Mouse (Mus musculus) MEL-GATA-1-ER (cell line): ENCODE measurements around the gene Kirrel3.

Experiments
- DNase-seq: peaks from one replicate; pipeline ENCODE4 v3.0.0-alpha.2; 2012; ENCODE audit warnings: low read depth; ENCODE audit errors: extremely low read depth

Gene Kirrel3

DNA sequence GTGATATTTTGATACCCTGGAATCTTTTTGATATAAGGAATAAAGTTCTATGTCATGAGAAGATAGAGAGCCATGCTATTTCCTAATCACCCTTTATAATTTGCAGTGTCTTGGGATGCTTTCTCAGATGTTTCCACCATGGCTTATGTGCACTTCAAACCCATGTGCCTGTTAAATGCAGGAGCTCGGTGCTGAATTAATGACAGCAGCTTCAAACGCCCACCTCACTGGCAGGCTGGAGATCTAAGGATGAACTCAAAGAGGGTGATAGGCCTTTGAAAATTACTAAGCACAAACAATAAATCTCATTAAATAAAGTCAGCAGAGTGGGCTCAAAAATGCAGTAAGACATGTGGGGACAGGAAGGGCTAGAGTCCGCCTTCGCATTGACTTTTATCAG, 108.2 kb downstream of the Kirrel3 start:
- no peak for DNase-seq

DNA sequence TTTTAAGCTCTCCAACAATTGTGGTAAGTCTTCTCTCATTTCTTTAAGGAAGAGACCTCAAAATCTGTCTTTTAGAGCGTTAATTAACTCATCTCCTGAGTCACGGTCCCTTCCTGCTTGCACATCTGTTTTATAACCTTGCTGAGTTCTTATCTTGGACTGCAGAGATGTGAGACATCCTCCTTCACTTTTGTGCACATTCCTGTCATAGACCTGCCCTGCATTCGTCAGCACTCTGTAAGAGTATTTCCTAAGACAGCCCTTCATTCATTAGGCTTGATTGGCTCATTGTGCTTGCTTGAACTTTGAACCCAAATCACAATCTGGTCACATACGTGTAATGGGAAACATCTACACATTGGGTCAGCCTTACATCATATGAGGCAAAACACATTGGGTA, 114.6 kb downstream of the Kirrel3 start:
- DNase-seq = no peak

DNA sequence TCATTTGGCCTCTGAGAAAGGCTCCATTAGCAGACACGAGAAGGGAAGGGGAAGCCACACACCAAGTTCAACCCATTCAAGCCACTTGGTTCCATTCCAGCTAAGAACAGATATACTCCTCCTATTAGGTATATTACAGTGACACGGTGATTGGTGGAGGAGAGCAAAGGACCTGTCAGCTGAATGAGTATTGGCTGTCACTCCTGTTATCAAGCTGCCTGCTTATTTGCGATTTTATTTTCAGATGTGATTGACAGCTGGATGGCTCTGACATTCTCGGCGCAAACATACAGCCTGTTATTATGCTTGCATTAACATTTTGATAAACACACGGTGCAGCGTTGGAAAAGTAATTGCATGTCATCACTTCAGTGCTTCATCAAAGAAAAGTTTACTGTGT, 118.1 kb downstream of the Kirrel3 start:
- no peak for DNase-seq

DNA sequence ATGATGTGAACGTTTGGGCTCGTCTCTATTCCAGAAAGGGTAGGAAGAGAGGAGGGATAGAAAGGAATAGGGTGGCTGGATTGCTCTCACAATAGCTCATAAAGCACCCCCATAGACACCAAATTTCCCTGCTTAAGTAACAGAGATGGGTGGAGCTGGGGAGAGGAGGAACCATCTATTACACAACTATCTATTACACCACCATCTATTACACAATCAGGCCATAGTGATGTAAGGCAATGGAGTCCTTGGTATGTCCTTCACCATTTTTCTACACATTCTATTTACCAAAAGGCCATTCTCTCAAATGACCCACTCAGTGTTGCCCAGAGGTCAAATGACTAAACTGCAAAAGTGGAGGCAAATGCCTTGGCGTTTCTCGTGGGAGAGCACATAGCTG, 119.2 kb downstream of the Kirrel3 start:
- no peak for DNase-seq

DNA sequence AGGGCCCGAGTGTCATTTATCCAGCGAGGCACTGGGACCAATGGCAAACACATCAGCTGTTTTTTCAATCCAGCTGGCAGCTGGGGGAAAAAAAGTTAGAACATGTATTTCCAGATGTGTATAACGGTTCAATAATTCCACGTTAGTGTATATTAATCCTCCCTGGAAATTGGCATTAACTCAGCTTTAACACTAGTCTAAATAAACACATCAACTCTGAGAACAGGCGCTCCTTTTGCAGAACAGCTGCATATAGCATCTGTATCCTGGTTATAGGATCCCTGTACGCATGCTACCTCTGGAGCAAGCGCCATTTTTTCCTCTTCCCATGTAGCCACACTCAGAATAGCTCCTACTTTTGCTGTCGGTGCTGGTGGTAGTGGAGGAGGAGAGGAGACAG, 119.8 kb downstream of the Kirrel3 start:
- DNase-seq = no peak

DNA sequence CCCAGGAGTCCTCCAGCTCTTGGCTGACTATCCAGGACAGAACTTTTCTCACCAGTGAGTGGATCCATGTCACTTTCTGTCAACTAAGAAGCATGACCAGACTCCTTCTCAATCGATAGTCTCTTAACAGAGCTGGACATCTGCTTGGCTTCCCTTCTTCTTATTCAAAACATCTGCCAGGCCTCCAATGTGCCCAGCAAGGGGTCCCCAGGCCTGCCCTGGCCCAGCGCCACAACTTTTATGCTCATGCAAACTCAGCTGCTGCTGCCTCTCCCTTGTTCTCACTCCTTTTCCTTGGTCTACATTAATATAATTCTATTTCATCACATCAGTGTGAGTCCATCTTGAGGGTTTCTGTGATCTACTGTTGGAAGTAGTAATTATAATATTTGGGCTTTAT, 122.3 kb downstream of the Kirrel3 start:
- DNase-seq = no peak

DNA sequence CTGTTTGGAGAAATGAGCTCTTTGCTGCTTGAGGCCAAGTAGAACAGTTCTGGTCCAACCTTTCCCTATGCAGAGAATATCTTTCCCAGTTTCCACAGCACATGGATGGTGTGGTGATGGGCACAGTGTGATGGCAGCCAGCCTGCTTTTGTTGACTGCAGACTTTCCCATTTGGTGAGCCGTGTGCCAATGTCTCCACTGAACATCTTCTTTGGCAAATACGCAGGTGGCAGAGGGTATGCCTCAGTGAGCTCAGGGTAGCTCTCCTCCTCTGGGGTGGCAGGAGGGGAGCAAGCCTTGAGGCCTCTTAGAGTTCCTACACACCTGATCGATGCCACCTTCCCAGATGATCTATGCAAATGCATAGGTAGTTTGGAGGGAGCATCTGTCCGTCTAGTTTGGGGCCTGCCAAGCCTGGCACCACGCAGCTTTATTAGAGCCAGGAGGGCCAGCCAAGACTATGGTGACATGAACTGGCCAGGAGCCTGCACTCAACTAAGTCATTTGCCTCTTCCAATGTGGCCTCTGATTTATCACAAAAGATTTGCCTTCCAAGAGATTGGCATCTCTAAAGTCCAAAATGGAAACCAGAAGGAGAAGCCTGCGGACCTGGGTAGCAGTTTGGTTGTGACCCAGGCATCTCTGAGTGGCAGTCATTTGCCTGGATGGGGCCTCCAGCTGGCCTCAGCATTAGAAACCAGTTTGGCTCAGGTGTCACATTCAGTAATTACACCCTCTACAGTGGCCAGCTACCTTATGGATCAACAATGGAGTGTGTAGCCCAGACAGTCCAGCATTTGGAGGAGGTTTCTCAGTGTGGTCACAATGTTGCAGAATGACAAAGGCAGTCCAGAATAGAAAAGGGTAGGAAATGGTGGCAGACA, 127.4 kb downstream of the Kirrel3 start:
- no peak for DNase-seq

DNA sequence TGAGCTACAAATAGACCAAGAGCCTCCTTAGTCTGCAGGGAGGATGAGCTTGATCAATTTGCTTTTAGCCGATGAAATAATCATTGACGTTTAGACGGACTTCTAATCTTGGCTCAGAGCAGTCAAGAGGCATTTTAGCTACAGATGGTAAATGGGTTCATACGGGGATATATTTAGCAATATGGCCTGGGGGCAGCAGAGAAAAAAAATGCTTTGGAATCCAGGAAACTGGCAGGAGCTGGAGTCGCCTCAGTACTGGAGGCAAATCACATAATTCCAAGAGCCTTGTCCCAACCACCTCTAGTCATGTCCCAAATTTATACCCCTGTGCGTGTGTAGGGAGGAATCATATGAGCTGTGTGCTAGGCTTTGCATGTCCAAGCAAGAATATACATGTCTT, 132.4 kb downstream of the Kirrel3 start:
- no peak for DNase-seq

DNA sequence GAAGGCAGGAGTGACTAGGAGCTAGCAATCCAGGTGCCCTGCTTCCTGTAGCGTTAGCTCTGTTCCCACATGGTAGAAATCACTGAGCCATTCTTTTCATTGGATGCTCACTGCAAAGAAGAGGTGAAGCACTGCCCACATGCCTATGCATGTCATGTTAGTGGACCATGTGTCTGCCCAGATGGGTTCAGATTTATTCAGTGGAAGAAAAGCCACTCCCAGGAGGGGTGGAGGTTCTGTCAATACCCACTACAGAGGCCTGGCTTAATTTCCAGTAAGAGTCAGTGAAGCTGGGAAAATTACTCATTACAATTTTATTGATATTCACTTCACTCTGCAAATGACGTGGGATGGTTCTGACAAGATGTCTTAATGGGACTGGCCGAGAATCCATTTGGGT, 134.2 kb downstream of the Kirrel3 start:
- no peak for DNase-seq

DNA sequence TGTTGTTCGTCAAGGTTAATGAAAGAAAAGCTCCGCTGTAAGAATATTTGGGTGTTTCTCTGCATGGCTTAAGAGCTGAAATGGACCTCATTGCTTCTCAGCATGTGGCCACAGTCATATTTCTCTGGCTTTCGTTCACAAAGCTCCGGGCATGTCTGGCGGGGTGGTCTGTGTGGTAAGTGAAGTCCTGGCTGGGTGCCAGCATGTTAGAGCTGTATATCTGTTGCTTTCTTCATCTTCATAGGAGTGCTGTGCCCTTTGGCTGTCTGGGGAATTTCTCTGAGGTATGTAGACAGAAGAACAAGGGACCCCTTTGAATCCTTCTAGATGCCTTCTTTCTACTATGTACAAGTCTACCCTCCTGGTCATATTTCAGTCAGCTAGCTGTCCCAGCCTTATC, 137.8 kb downstream of the Kirrel3 start:
- no peak for DNase-seq

DNA sequence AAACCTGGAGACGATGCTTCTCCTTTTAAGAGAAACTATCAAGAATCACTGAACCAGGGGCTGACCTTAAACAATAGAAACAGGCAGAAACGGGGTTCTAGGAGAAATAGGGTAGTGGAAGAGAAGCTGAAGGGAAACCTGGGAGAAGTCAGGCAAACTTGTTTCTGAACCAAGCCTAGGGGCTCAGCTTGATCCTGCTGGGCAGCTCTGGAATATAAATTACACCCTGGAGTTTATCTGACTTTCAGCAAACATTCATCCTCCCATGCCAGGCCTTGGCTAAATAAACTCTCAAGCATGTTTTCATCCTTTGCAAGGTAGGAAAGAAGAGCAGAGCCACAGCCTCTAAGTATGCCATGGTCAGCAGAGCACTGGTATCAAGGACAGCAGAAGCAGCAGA, 138.3 kb downstream of the Kirrel3 start:
- DNase-seq = no peak

DNA sequence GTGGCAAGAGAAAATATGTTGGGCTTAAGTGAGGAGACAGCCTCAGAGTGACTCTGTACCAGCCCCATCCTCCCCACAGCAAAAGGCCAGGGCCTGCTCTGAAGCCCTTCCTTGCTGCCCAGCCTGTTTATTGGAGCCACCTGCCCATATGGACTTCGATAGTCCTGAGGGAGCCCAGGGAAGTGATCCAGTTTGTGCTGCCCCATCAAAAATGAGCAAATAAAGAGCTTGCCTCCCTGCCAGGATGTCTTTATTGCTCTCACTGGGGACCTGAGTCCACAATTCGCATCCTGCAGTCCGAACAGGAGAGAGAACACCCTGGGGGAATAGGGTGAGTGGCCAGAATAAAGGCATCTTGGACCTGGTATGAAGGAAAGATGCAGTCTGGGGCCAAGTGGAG, 143.1 kb downstream of the Kirrel3 start:
- no peak for DNase-seq

DNA sequence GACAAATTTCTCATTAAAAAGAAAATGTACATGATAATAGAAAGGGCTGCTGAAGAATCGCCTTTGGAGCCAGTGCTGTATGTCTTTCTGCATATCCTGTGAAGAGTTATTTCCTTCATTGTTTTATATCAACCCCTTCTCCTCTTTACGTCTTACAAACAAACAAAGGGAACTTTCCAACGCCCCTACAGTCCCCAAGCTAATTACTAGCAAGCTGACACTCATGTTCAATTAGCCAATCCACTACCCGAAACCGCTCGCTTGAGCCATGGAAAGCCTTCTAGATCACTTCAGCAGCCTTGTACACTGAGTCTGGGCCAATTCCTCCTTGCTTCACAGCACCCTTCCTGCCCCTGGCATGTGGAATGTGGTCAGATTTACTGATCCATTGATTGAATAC, 150.0 kb downstream of the Kirrel3 start:
- no peak for DNase-seq

DNA sequence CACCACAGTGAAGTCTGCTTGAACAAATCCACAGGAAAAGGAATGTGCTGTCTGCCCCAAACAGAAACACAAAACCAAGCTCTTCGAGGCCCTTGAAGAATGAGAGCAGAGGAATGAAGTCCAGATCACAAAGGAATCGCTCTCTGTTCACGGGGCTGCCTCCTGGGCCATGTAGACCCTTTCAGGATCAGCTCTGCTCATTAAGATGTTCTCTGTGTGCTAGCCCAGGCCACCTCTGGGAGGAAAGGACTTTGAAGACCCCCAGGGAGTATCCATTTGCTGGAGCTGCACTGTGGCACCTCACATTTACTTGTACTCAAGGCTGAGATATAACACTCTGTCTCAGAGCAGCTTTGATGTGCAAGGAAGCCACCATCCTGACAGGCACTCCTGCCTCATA, 158.2 kb downstream of the Kirrel3 start:
- DNase-seq = no peak

DNA sequence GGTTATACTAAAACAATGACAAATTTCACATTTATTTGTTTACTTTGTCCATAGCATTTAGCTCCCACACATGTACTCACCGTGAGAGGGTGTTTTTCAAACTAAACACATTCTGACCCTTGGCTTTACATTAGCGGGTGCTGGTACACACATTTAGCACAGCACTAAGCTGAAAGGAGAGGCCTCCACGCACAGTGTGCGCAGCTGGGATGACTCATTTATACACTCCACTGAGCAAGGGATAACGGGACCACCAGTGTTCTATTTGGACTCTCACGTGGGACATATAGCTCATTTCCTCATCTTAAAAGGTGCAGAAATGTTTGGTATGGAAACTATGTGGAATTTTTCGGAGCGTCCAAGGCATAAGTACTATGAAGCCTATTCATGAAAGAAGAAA, 158.7 kb downstream of the Kirrel3 start:
- no peak for DNase-seq

DNA sequence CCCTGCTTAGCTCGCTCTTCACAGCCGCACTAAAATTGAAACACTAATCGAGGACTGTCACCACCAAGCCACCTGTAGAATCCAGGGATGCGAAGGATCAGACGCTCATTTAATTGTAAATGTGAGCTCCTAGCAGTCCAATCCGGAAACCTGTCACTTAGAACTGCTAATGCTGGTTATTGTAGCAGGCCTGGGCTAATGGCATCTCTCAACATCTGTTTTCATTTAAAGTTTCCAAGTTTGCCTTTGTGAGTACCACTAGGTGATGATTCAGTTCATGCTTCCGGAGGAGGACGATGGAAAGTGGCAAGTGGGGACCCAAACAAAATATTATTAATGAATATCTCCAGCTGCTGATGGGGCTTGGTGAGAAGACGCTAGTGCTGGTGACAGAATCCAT, 161.1 kb downstream of the Kirrel3 start:
- DNase-seq = no peak

DNA sequence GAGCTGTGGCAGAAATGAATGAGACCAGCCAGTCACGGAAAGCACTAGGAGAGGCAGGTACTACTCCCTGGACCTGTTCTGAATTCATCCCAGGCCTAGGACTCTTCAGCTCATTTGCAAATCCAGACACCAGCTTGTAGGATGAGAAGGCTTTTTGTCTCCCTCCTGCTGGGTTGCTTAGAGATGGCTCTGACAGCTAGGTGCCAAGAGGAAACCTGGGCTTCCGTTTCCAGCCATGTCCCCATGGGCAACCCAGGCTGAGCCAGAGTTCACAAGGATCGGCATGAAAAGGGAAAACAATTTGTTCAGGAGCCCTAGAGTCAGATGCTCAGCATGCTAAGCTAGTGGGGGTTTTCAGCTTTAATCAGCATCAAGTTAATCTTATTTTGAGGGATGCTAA, 166.6 kb downstream of the Kirrel3 start:
- DNase-seq = no peak

DNA sequence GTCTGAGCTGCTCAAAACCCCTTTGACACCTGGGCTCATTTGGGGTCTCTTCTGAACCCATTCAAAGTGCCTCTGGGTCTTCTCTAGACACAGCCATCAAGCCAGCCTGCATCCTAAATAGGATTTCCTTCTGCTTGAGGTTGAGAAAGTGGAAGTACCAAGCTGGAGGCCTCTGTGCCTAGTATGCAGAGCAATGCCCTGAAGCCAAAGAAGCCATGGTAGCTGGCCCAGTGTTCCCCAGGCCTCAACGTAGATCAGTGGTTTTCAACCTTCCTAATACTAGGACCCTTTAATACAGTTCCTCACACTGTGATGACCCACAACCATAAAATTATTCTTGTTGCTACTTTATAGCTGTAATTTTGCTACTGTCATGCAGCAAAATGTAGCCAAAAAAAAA, 167.4 kb downstream of the Kirrel3 start:
- no peak for DNase-seq

DNA sequence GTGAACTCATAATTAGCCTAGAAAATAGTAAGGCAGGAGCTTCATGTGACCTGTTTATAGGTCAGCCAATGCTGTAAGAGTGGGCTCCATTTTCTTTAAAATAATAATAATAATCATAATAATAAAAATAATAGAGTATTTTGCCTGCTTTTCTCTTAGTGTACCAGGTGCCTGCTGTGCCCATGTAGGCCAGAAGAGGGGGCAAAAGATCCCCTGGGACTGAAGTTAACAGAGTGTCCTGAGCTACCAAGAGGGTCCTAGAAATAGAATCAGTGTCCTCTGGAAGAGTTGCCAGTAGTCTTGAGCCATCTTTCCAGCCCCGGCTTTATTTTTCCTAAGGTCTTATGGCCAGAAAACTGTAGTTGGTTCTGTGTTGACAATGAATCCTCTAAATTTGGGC, 174.9 kb downstream of the Kirrel3 start:
- no peak for DNase-seq

DNA sequence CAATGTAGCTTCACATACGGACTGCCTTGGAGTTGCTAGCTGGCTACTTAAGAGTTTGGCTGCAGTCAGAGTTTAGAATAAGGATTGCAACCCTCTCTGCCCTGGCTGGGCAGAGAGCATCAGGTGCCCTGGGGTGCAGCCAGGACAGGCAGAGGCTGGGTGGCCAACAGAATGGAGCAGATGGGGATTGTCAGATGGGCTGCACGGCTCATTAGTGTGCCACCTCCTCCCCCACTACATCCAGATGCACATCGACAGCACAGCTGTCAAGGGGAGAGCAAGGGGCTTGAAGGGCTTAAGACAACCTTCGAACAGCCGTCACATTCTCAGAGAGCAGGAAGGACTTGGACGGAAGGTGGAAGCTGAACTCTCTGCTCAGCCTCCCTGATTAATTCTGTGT, 177.7 kb downstream of the Kirrel3 start:
- DNase-seq = no peak

DNA sequence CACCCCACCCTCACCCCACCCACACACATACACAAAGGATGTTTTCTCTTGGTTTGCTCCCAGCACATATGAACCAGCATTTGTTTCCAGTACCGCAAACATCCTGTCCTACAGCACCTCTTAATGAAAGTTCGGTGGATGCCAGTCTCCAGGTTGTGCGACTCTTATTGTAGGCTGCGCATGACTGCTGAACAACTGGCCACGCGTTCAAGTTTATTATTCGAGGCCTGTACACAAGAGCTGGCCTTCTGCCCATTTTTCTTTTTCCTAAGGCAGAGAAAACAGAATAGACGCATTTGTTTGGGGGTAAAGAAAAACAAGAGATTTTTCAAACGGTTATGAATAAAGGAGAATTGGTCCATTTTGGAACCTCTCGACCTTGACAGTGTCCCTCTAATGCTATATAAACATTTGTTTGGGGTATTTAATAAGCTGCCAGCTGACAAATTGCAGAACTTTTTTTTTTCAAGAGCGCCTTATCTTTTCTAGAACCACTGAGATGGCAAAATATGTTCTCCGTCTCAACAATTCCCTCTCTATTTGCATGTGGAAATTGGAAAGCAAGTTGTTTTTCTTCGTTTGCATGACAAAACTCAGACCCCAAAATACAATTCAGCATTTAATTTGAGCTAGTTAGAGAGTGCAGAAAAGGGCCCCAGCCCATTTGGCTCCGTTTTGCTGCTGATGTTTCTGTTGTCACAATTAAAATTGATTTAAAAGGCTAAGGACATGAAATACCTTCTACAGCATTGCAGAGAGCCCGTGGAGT, 179.9 kb downstream of the Kirrel3 start:
- no peak for DNase-seq

DNA sequence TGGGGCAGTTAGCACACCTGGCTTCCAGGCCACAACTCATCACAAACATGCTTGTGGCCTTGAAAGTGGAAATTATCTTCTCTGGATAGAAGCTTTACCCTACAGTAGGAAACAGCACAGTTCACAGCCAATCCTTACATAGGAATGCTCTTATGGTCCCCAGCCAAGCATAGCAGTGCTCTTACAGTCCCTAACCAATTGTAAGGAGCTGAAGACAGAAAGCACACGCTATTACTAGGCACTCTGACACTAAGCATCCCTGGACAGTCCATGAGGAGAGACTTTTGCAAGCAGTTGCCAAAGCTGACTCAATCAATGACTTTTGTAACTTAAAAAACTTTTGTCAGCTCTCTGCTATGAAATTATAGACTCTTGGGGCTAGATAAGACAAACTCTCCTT, 181.5 kb downstream of the Kirrel3 start:
- no peak for DNase-seq

DNA sequence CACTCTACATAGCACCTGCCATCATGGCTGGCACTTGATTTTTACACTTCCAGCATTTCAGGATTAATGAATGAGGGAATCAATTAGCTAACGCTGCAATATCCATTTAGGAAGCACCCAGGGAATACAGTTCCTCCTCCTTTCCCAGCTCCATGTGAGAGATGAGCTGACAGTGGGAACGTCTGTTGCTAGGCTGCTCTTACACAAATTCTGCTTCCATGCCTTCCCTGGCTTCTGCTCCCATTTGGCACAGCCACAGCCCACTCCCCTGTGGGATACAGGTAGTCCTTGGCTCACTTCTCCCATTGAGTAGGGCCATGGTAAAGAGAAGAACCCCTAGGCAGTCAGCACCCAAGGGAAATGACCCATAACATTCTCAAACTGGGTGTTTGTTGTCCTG, 185.2 kb downstream of the Kirrel3 start:
- DNase-seq = no peak
